Mouse (Mus musculus): ENCODE results near the gene Mroh2a. TPM values are rescaled to one million over a fixed set of nuclear protein-coding genes. Genes with fewer than 3 reads are reported as not detected.

Mroh2a gene
- total RNA-seq, 1 experiment = 0.76 TPM

- Histone ChIP-seq H3K27ac (ENCODE audit: insufficient read depth, low read depth, low read length, poor library complexity, severe bottlenecking) (no peak overlapping the region), H3K36me3 (ENCODE audit: control insufficient read depth, insufficient read depth, low read length, poor library complexity, severe bottlenecking) (no peaks in the 10 kb centered on the region), H3K4me3 (ENCODE audit: insufficient read depth in 1 of 2, low read depth in 1 of 2, low read length in 2 of 2, poor library complexity in 1 of 2, severe bottlenecking in 1 of 2) (no peak overlapping the region), H3K9ac (ENCODE audit: insufficient read depth, low read depth, low read length, poor library complexity, severe bottlenecking) (no peak overlapping the region), H3K9me3 (ENCODE audit: control insufficient read depth, insufficient read depth, low read depth, low read length) (no peaks in the 10 kb centered on the region), H3K4me1 (ENCODE audit: control insufficient read depth in 2 of 2, insufficient read depth in 2 of 2, low read length in 2 of 2, poor library complexity in 1 of 2) (peaks cover 0 to 2% of the 10 kb centered on the region in 2 experiments; a peak in 1 of 4 replicates)
- DNase-seq (ENCODE audit: low read depth, low spot score) = no peak
- in situ Hi-C loops (cut with MboI; ENCODE audit: low sequenced_read_pairs in 2 of 2, unreplicated experiment in 2 of 2) = no loop called here
- TF ChIP-seq ZC3H11A (IDR thresholded peaks at IDR 0.05; ENCODE audit: borderline replicate concordance, low read depth, low read length) (no peak), ZNF384 (IDR thresholded peaks at IDR 0.05; ENCODE audit: low read depth, low read length) (no peak), CHD2 (IDR thresholded peaks at IDR 0.05; ENCODE audit: low read depth, low read length) (no peak), HCFC1 (IDR thresholded peaks at IDR 0.05; ENCODE audit: borderline replicate concordance, insufficient read depth, low read length) (no peak), MAFK (IDR thresholded peaks at IDR 0.05; ENCODE audit: insufficient read depth, low read depth, low read length) (no peak)
Observed at GRCm38 (mm10) chr1:88195687-88196086, 31.1 kb upstream of the Mroh2a start.

- Histone ChIP-seq H3K27ac (ENCODE audit: insufficient read depth, low read depth, low read length, poor library complexity, severe bottlenecking) (no peak overlapping the region), H3K9ac (ENCODE audit: insufficient read depth, low read depth, low read length, poor library complexity, severe bottlenecking) (no peak overlapping the region), H3K4me1 (ENCODE audit: control insufficient read depth in 2 of 2, insufficient read depth in 2 of 2, low read length in 2 of 2, poor library complexity in 1 of 2) (peaks cover 0 to under 1% of the 10 kb centered on the region in 2 experiments; a peak in 1 of 4 replicates), H3K36me3 (ENCODE audit: control insufficient read depth, insufficient read depth, low read length, poor library complexity, severe bottlenecking) (no peaks in the 10 kb centered on the region), H3K4me3 (ENCODE audit: insufficient read depth in 1 of 2, low read depth in 1 of 2, low read length in 2 of 2, poor library complexity in 1 of 2, severe bottlenecking in 1 of 2) (no peak overlapping the region), H3K9me3 (ENCODE audit: control insufficient read depth, insufficient read depth, low read depth, low read length) (no peaks in the 10 kb centered on the region)
- no peak for TF ChIP-seq ZNF384 (IDR thresholded peaks at IDR 0.05; ENCODE audit: low read depth, low read length)
- TF ChIP-seq HCFC1 (IDR thresholded peaks at IDR 0.05; ENCODE audit: borderline replicate concordance, insufficient read depth, low read length) = no peak
- TF ChIP-seq ZC3H11A (IDR thresholded peaks at IDR 0.05; ENCODE audit: borderline replicate concordance, low read depth, low read length) = no peak
- TF ChIP-seq MAFK (IDR thresholded peaks at IDR 0.05; ENCODE audit: insufficient read depth, low read depth, low read length) = no peak
- no peak for TF ChIP-seq CHD2 (IDR thresholded peaks at IDR 0.05; ENCODE audit: low read depth, low read length)
- no peak for DNase-seq (ENCODE audit: low read depth, low spot score)
- in situ Hi-C loops (cut with MboI; ENCODE audit: low sequenced_read_pairs in 2 of 2, unreplicated experiment in 2 of 2) = no loop called here
Observed at GRCm38 (mm10) chr1:88197443-88197842, 29.3 kb upstream of the Mroh2a start.

DNA sequence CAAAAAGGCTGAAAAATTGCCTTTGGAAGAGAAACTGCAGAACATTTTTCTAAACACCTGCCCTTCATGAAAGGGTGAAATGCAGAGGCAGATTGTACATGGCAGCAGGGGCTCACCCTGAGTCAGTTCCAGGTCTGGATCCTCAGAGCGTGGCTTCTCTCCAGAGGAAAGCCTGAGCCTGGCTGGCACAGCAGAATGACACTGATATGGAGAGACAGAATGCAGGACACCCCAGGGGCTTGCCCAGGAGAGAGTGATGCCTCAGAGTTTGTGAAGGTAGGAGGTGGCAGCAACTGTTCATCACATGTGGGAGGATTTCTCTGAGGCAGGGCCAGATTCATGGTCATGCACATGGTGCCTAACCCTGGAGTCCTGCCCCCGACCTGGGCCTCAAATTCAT, 26.8 kb upstream of the Mroh2a start:
- DNase-seq (ENCODE audit: low read depth, low spot score) = no peak
- no peak overlapping the region for H3K4me3 ChIP-seq (ENCODE audit: insufficient read depth in 1 of 2, low read depth in 1 of 2, low read length in 2 of 2, poor library complexity in 1 of 2, severe bottlenecking in 1 of 2)
- in situ Hi-C loops (cut with MboI; ENCODE audit: low sequenced_read_pairs in 2 of 2, unreplicated experiment in 2 of 2) = no loop called here
- TF ChIP-seq CHD2 (IDR thresholded peaks at IDR 0.05; ENCODE audit: low read depth, low read length) (no peak), HCFC1 (IDR thresholded peaks at IDR 0.05; ENCODE audit: borderline replicate concordance, insufficient read depth, low read length) (no peak), ZC3H11A (IDR thresholded peaks at IDR 0.05; ENCODE audit: borderline replicate concordance, low read depth, low read length) (no peak), ZNF384 (IDR thresholded peaks at IDR 0.05; ENCODE audit: low read depth, low read length) (no peak), MAFK (IDR thresholded peaks at IDR 0.05; ENCODE audit: insufficient read depth, low read depth, low read length) (no peak)
- no peak overlapping the region for H3K27ac ChIP-seq (ENCODE audit: insufficient read depth, low read depth, low read length, poor library complexity, severe bottlenecking)
- H3K4me1 ChIP-seq (ENCODE audit: control insufficient read depth in 2 of 2, insufficient read depth in 2 of 2, low read length in 2 of 2, poor library complexity in 1 of 2) = no peaks in the 10 kb centered on the region
- no peaks in the 10 kb centered on the region for H3K9me3 ChIP-seq (ENCODE audit: control insufficient read depth, insufficient read depth, low read depth, low read length)
- H3K9ac ChIP-seq (ENCODE audit: insufficient read depth, low read depth, low read length, poor library complexity, severe bottlenecking) = no peak overlapping the region
- H3K36me3 ChIP-seq (ENCODE audit: control insufficient read depth, insufficient read depth, low read length, poor library complexity, severe bottlenecking) = no peaks in the 10 kb centered on the region

DNA sequence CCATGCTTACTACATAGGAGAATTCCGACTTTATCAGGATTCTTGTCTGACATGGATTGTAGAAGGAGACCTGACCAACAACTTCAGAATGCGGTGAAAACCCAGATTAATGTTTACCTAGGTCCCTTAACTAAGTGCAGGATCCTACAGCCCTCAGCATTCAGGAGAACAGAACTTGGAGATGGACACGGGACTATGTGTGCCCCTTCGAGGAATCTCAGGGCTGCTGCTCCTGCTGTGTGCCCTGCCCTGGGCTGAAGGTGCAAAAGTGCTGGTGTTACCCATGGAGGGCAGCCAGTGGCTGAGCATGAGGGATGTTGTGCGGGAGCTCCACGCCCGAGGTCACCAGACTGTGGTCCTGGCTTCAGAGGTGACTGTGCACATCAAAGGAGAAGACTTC, 26.3 kb upstream of the Mroh2a start, which contains the start of gene Ugt1a2:
TSS of gene Ugt1a2 (plus strand) at position 146 of the 400 bp plus-strand sequence.
- H3K9me3 ChIP-seq (ENCODE audit: control insufficient read depth, insufficient read depth, low read depth, low read length) = no peaks in the 10 kb centered on the region
- TF ChIP-seq HCFC1 (IDR thresholded peaks at IDR 0.05; ENCODE audit: borderline replicate concordance, insufficient read depth, low read length) (no peak), CHD2 (IDR thresholded peaks at IDR 0.05; ENCODE audit: low read depth, low read length) (no peak), ZNF384 (IDR thresholded peaks at IDR 0.05; ENCODE audit: low read depth, low read length) (no peak), ZC3H11A (IDR thresholded peaks at IDR 0.05; ENCODE audit: borderline replicate concordance, low read depth, low read length) (no peak), MAFK (IDR thresholded peaks at IDR 0.05; ENCODE audit: insufficient read depth, low read depth, low read length) (no peak)
- no peak for DNase-seq (ENCODE audit: low read depth, low spot score)
- in situ Hi-C loops (cut with MboI; ENCODE audit: low sequenced_read_pairs in 2 of 2, unreplicated experiment in 2 of 2) = no loop called here
- H3K4me1 ChIP-seq (ENCODE audit: control insufficient read depth in 2 of 2, insufficient read depth in 2 of 2, low read length in 2 of 2, poor library complexity in 1 of 2) = no peaks in the 10 kb centered on the region
- H3K4me3 ChIP-seq (ENCODE audit: insufficient read depth in 1 of 2, low read depth in 1 of 2, low read length in 2 of 2, poor library complexity in 1 of 2, severe bottlenecking in 1 of 2) = no peak within 1 kb of the TSS
- H3K9ac ChIP-seq (ENCODE audit: insufficient read depth, low read depth, low read length, poor library complexity, severe bottlenecking) = no peak within 1 kb of the TSS
- H3K27ac ChIP-seq (ENCODE audit: insufficient read depth, low read depth, low read length, poor library complexity, severe bottlenecking) = no peak within 1 kb of the TSS
- no peaks in the 10 kb centered on the region for H3K36me3 ChIP-seq (ENCODE audit: control insufficient read depth, insufficient read depth, low read length, poor library complexity, severe bottlenecking)

Data from ES-E14 (cell line).